Mouse (Mus musculus): Measurements from ENCODE around the gene Pdik1l.

- no peak for TF ChIP-seq CTCF (IDR thresholded peaks at IDR 0.05; ENCODE audit: insufficient read depth, low read depth, low read length)
- TF ChIP-seq POLR2A (IDR thresholded peaks at IDR 0.05; ENCODE audit: insufficient read depth, low read depth, low read length), result no peak
These were observed 24.6 kb upstream of the Pdik1l start for GRCm38 (mm10) chr4:134312341-134312740.
